Mouse (Mus musculus): Measurements from ENCODE around the gene Rbm6. TPM values are rescaled to one million over a fixed set of nuclear protein-coding genes. Genes with fewer than 3 reads are reported as not detected.

Gene Rbm6
- polyA plus RNA-seq, 1 experiment from 2014 or later = 103 TPM

DNA sequence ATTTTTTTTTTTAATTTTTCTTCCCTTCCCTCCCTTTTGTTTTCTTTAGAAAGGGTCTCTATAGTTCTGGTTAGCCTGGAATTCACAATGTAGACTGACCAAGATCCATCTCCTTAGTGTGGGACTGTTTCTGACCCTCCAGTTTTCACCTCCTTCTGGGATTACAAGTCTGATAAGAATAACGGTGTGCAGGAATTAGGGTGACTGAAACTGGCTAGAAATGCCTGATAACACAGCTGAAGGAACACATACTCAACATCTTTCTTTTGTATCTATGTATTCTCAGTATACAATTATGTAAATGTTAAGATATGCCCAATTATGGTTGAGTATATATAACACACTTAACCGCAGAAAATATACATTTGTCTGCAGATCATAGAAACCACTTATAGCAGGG lies 101.3 kb downstream of the Rbm6 start:
- no peaks in the 10 kb centered on the region for H3K27me3 ChIP-seq
- no peaks in the 10 kb centered on the region for H3K9me3 ChIP-seq
- peaks cover 61% of the 10 kb centered on the region for H3K36me3 ChIP-seq
- no peak overlapping the region for H3K4me3 ChIP-seq
- ATAC-seq (ENCODE audit: low read depth) = no peak
- peak overlapping the region; percentile 99; the same call in 1 of the 2 replicates for H3K9ac ChIP-seq
- WGBS = 78% methylated on average over 2 of the region's 2 CpGs
- H3K4me2 ChIP-seq = peak overlapping the region; percentile 59
- H3K4me1 ChIP-seq (replicated peaks) = peaks cover 26% of the 10 kb centered on the region
- peak overlapping the region; percentile 94 for H3K27ac ChIP-seq (replicated peaks)

DNA sequence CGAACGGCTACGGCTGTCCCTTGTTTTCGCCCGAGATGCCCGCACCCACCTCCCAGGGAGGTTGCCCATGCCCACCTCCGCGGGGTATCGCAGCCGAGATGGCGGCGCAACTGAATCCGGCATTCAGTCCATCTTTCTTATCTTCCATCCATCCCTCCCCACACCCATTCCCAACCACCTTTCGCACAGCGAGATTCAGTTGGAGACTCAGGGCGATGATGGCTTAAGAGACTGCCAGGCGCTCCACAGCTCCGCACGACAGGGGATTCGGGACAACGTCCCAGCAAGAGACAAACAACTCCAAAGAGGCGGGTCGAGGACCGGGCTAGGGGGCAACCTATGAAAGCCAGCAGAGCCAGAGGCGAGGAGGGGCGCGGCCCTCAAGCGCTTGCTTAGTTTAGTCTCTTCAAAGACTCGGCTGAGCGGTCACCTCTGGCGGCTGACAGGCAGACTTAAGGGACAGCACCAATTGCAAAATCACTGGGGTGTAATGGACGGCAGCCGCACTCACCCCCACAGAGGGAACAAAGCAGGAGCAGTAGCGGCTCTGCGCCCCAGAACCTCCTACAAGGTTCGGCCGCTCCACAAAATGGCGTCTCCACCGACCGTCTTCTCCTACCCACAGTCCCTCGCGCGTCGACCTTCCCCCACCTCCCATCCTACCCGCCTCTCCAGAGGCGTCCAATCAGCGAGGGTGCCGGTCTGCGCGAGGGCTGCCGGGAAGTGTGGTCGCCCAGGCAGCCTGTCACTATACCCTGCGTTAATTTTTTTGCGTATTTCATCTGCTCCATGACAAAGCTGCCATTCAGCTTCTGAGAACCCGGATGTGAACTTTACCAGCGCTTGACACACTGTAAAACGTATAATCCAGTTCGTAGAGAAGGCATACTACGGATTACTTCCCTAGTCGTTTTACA lies 102.4 kb downstream of the Rbm6 start, which contains the start of gene Rbm5:
Gene Rbm5, minus strand, starts transcription at position 623 of the 917 bp plus-strand sequence.
- Histone ChIP-seq H3K9ac (peak within 1 kb of the TSS; percentile 99), H3K4me1 (replicated peaks) (peaks cover 26% of the 10 kb centered on the region), H3K27me3 (no peaks in the 10 kb centered on the region), H3K4me2 (peak within 1 kb of the TSS; percentile 88), H3K27ac (replicated peaks) (peak within 1 kb of the TSS; percentile 95), H3K9me3 (no peaks in the 10 kb centered on the region), H3K4me3 (peak within 1 kb of the TSS; percentile 99), H3K36me3 (peaks cover 62% of the 10 kb centered on the region)
- under 1% methylated on average over 60 of the region's 60 CpGs for WGBS
- ATAC-seq (ENCODE audit: low read depth) = peak; percentile 100

DNA sequence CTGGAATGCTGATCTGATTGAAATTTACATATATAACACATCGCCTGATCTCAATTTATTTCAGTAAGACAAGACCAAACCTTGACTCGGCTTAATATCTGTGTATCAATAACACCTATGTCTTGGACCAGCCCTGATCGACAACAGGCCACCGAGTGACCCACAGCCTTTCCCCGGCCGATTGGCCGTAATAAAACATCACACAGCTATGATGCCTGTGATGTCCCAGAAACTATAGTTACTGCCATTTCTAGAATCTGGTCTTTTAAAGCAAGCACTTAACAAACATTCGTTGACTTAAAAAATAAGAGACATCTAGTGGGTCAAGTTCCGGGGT lies 103.0 kb downstream of the Rbm6 start:
- peak overlapping the region; percentile 99 for H3K9ac ChIP-seq
- peak overlapping the region; percentile 88 for H3K4me2 ChIP-seq
- H3K27ac ChIP-seq (replicated peaks) = peak overlapping the region; percentile 95
- no peaks in the 10 kb centered on the region for H3K27me3 ChIP-seq
- H3K4me1 ChIP-seq (replicated peaks) = peaks cover 26% of the 10 kb centered on the region
- 3% methylated on average over 9 of the region's 9 CpGs for WGBS
- peak overlapping the region; percentile 99 for H3K4me3 ChIP-seq
- no peak for ATAC-seq (ENCODE audit: low read depth)
- H3K36me3 ChIP-seq = peaks cover 63% of the 10 kb centered on the region
- no peaks in the 10 kb centered on the region for H3K9me3 ChIP-seq

- peak overlapping the region; percentile 99 for H3K9ac ChIP-seq
- H3K4me1 ChIP-seq (replicated peaks) = peaks cover 26% of the 10 kb centered on the region
- 16% methylated on average over 4 of the region's 4 CpGs for WGBS
- H3K4me2 ChIP-seq = peak overlapping the region; percentile 88
- no peaks in the 10 kb centered on the region for H3K27me3 ChIP-seq
- H3K4me3 ChIP-seq = peak overlapping the region; percentile 99
- no peaks in the 10 kb centered on the region for H3K9me3 ChIP-seq
- peak overlapping the region; percentile 42; the same call in 1 of the 2 replicates for H3K27ac ChIP-seq (replicated peaks)
- ATAC-seq (ENCODE audit: low read depth) = no peak
- H3K36me3 ChIP-seq = peaks cover 63% of the 10 kb centered on the region
Measured at GRCm38 (mm10) chr9:107769445-107770000, 103.5 kb downstream of the Rbm6 start.

GRCm38 (mm10) chr9:107768851-107769250 lies 104.2 kb downstream of the Rbm6 start:
- Histone ChIP-seq H3K36me3 (peaks cover 63% of the 10 kb centered on the region), H3K9ac (peak overlapping the region; percentile 99), H3K27ac (replicated peaks) (no peak overlapping the region), H3K4me2 (peak overlapping the region; percentile 88), H3K4me3 (peak overlapping the region; percentile 99), H3K4me1 (replicated peaks) (peaks cover 26% of the 10 kb centered on the region), H3K27me3 (no peaks in the 10 kb centered on the region), H3K9me3 (no peaks in the 10 kb centered on the region)
- 73% methylated on average over 5 of the region's 5 CpGs for WGBS
- no peak for ATAC-seq (ENCODE audit: low read depth)

- WGBS = 94% methylated on average over 6 of the region's 6 CpGs
- Histone ChIP-seq H3K4me1 (replicated peaks) (no peaks in the 10 kb centered on the region), H3K27ac (replicated peaks) (no peak overlapping the region), H3K4me2 (no peak overlapping the region), H3K4me3 (no peak overlapping the region), H3K9me3 (no peaks in the 10 kb centered on the region), H3K27me3 (no peaks in the 10 kb centered on the region), H3K36me3 (peaks cover 95% of the 10 kb centered on the region), H3K9ac (no peak overlapping the region)
- no peak for ATAC-seq (ENCODE audit: low read depth)
Measured at GRCm38 (mm10) chr9:107759593-107759992, 113.4 kb downstream of the Rbm6 start.

GRCm38 (mm10) chr9:107750378-107750777 lies 122.7 kb downstream of the Rbm6 start:
- WGBS = 96% methylated on average over 5 of the region's 5 CpGs

DNA sequence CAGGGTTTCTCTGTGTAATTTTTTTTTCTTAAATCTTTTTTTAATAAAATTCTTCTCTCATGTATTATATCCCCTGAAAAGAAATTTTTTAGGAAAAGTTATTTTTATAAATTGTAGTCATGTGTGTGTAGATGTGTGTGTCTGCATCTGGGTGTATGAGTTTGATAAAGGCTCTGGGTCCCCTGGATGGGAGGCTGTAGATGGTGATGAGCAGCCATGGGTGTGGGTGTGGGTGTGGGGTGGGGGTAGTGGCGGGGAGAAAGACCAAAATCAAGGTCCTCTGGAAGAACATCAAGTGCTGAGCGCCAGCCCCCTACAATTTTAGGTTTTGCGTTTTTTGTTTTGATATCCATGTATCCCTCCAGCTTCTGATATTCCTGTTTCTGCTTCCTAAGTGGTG lies 125.0 kb downstream of the Rbm6 start:
- ATAC-seq (ENCODE audit: low read depth) = no peak
- no peaks in the 10 kb centered on the region for H3K27me3 ChIP-seq
- no peaks in the 10 kb centered on the region for H3K9me3 ChIP-seq
- no peak overlapping the region for H3K4me2 ChIP-seq
- H3K9ac ChIP-seq = no peak overlapping the region
- H3K4me3 ChIP-seq = no peak overlapping the region
- no peak overlapping the region for H3K27ac ChIP-seq (replicated peaks)
- no peaks in the 10 kb centered on the region for H3K4me1 ChIP-seq (replicated peaks)
- peaks cover 97% of the 10 kb centered on the region for H3K36me3 ChIP-seq
- WGBS = 100% methylated on average over 3 of the region's 3 CpGs

More at GRCm38 (mm10) chr9:107750378-107750777, 122.7 kb downstream of the Rbm6 start:
- Histone ChIP-seq H3K9me3 (no peaks in the 10 kb centered on the region), H3K4me2 (no peak overlapping the region), H3K27ac (replicated peaks) (no peak overlapping the region), H3K36me3 (peaks cover 96% of the 10 kb centered on the region), H3K9ac (no peak overlapping the region), H3K4me1 (replicated peaks) (no peaks in the 10 kb centered on the region), H3K4me3 (no peak overlapping the region), H3K27me3 (no peaks in the 10 kb centered on the region)
- ATAC-seq (ENCODE audit: low read depth) = no peak

GRCm38 (mm10) chr9:107747310-107747709 lies 125.7 kb downstream of the Rbm6 start:
- Histone ChIP-seq H3K4me1 (replicated peaks) (no peaks in the 10 kb centered on the region), H3K9me3 (no peaks in the 10 kb centered on the region), H3K36me3 (peaks cover 98% of the 10 kb centered on the region), H3K9ac (no peak overlapping the region), H3K27me3 (no peaks in the 10 kb centered on the region), H3K27ac (replicated peaks) (no peak overlapping the region), H3K4me2 (no peak overlapping the region), H3K4me3 (no peak overlapping the region)
- WGBS = 92% methylated on average over 1 of the region's 1 CpGs
- ATAC-seq (ENCODE audit: low read depth) = no peak

DNA sequence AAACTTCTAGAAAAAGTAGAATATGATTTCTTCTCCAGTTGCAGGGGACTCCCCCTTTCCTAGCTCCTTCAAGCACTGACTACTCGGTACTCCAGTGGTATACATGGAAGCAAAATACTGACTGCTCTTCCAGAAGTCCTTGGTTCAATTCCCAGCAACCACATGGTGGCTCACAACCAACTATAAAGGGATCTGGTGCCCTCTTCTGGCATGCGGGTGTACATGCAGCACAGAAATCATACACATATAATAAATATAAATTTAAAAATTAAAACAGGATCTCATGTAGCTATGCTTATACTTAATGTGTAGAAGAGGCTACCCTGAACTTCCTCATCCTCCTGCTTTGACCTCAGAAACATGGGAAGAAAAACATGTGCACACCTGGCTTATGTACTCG lies 126.4 kb downstream of the Rbm6 start:
- no peak overlapping the region for H3K27ac ChIP-seq (replicated peaks)
- no peak overlapping the region for H3K4me2 ChIP-seq
- ATAC-seq (ENCODE audit: low read depth) = no peak
- H3K27me3 ChIP-seq = no peaks in the 10 kb centered on the region
- no peaks in the 10 kb centered on the region for H3K9me3 ChIP-seq
- no peak overlapping the region for H3K4me3 ChIP-seq
- H3K4me1 ChIP-seq (replicated peaks) = no peaks in the 10 kb centered on the region
- H3K36me3 ChIP-seq = peaks cover 98% of the 10 kb centered on the region
- WGBS = 94% methylated on average over 3 of the region's 3 CpGs
- H3K9ac ChIP-seq = no peak overlapping the region

DNA sequence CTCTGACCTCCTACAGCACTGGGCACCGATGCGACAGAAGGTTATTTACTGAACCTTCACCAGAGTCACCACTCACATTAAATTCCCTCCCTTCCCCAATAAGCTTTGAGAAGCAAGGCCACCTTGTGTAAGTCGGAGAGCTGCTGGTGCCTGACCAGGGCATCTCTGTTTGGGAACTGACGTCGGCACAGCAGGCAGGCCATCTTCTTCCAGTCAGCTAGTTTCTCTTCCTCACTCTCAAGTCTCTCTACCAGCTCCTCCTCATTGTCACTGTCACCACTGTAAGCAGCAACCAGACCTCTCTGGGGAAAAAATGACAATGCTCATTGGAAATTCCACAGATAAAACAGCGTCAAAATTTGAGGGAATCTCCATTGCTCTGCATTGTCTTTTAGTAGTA lies 129.0 kb downstream of the Rbm6 start:
- no peak overlapping the region for H3K9ac ChIP-seq
- H3K4me3 ChIP-seq = no peak overlapping the region
- no peak for ATAC-seq (ENCODE audit: low read depth)
- H3K27me3 ChIP-seq = no peaks in the 10 kb centered on the region
- H3K27ac ChIP-seq (replicated peaks) = no peak overlapping the region
- H3K4me2 ChIP-seq = no peak overlapping the region
- 93% methylated on average over 6 of the region's 6 CpGs for WGBS
- H3K36me3 ChIP-seq = peaks cover 98% of the 10 kb centered on the region
- H3K4me1 ChIP-seq (replicated peaks) = no peaks in the 10 kb centered on the region
- H3K9me3 ChIP-seq = no peaks in the 10 kb centered on the region

- Histone ChIP-seq H3K4me2 (no peak overlapping the region), H3K4me1 (replicated peaks) (peaks cover 33% of the 10 kb centered on the region), H3K27ac (replicated peaks) (peak overlapping the region; percentile 43; the same call in 1 of the 2 replicates), H3K4me3 (no peak overlapping the region), H3K36me3 (peaks cover 57% of the 10 kb centered on the region), H3K27me3 (peaks cover 5% of the 10 kb centered on the region; the same call in 1 of the 2 replicates), H3K9me3 (no peaks in the 10 kb centered on the region), H3K9ac (no peak overlapping the region)
- WGBS = 45% methylated on average over 4 of the region's 4 CpGs
- peak; percentile 34 for ATAC-seq (ENCODE audit: low read depth)
Measured at GRCm38 (mm10) chr9:107738841-107739202, 134.2 kb downstream of the Rbm6 start.

Data from neural tube, embryonic 13.5 days (tissue).